Mouse (Mus musculus): Measurements from ENCODE around the gene Ikbke.

GRCm38 (mm10) chr1:131228659-131229058 lies 50.7 kb downstream of the Ikbke start:
- TF ChIP-seq CTCF (IDR thresholded peaks at IDR 0.05; ENCODE audit: low read depth) (no peak), EP300 (IDR thresholded peaks at IDR 0.05; ENCODE audit: low read depth) (no peak)
